Mouse (Mus musculus): ENCODE measurements around the gene Myh9. TPM values are rescaled to one million over a fixed set of nuclear protein-coding genes. Genes with fewer than 3 reads are reported as not detected.
"Not testable (repeated sequence)": the region's sequence is repeated elsewhere in the genome, so short reads cannot be mapped to it uniquely, and the experiment has no call there.

Myh9 gene
- polyA plus RNA-seq, 1 experiment from 2014 or later, result 31.8 TPM

GRCm38 (mm10) chr15:77750461-77750860 lies 91.5 kb downstream of the Myh9 start:
- Histone ChIP-seq H3K36me3 (ENCODE audit: control insufficient read depth, insufficient read depth, low read length) (no peaks in the 10 kb centered on the region), H3K9me3 (replicated peaks; ENCODE audit: control insufficient read depth, low read length) (no peaks in the 10 kb centered on the region), H3K4me3 (ENCODE audit: low read depth, low read length) (no peak overlapping the region), H3K4me1 (ENCODE audit: control insufficient read depth, insufficient read depth, low read length) (no peaks in the 10 kb centered on the region), H3K27me3 (ENCODE audit: control insufficient read depth, insufficient read depth, low read length) (no peaks in the 10 kb centered on the region; the same call in 1 of the 2 replicates), H3K27ac (ENCODE audit: low read depth, low read length) (no peak overlapping the region), H3K9ac (ENCODE audit: low read depth, low read length) (no peak overlapping the region), H3K4me2 (no peak overlapping the region)
- ATAC-seq (replicated peaks; ENCODE audit: insufficient number of reproducible peaks, low FRiP score, low TSS enrichment), result no peak
- WGBS (ENCODE audit: insufficient replicate concordance), result 22% methylated on average over 1 of the region's 1 CpGs

GRCm38 (mm10) chr15:77749717-77750116 lies 92.3 kb downstream of the Myh9 start:
- 87% methylated on average over 10 of the region's 10 CpGs for WGBS (ENCODE audit: insufficient replicate concordance)
- Histone ChIP-seq H3K36me3 (ENCODE audit: control insufficient read depth, insufficient read depth, low read length) (no peaks in the 10 kb centered on the region), H3K4me3 (ENCODE audit: low read depth, low read length) (no peak overlapping the region), H3K27ac (ENCODE audit: low read depth, low read length) (no peak overlapping the region), H3K9ac (ENCODE audit: low read depth, low read length) (no peak overlapping the region), H3K9me3 (replicated peaks; ENCODE audit: control insufficient read depth, low read length) (no peaks in the 10 kb centered on the region), H3K27me3 (ENCODE audit: control insufficient read depth, insufficient read depth, low read length) (no peaks in the 10 kb centered on the region; the same call in 1 of the 2 replicates), H3K4me1 (ENCODE audit: control insufficient read depth, insufficient read depth, low read length) (no peaks in the 10 kb centered on the region), H3K4me2 (no peak overlapping the region)
- ATAC-seq (replicated peaks; ENCODE audit: insufficient number of reproducible peaks, low FRiP score, low TSS enrichment), result no peak

- Histone ChIP-seq H3K27ac (ENCODE audit: low read depth, low read length) (no peak overlapping the region), H3K9ac (ENCODE audit: low read depth, low read length) (no peak overlapping the region), H3K27me3 (ENCODE audit: control insufficient read depth, insufficient read depth, low read length) (no peaks in the 10 kb centered on the region; the same call in 1 of the 2 replicates), H3K4me2 (no peak overlapping the region), H3K36me3 (ENCODE audit: control insufficient read depth, insufficient read depth, low read length) (no peaks in the 10 kb centered on the region), H3K4me1 (ENCODE audit: control insufficient read depth, insufficient read depth, low read length) (no peaks in the 10 kb centered on the region), H3K9me3 (replicated peaks; ENCODE audit: control insufficient read depth, low read length) (no peaks in the 10 kb centered on the region), H3K4me3 (ENCODE audit: low read depth, low read length) (no peak overlapping the region)
- 49% methylated on average over 3 of the region's 3 CpGs for WGBS (ENCODE audit: insufficient replicate concordance)
- ATAC-seq (replicated peaks; ENCODE audit: insufficient number of reproducible peaks, low FRiP score, low TSS enrichment), result no peak
These were observed 93.6 kb downstream of the Myh9 start for GRCm38 (mm10) chr15:77748414-77748813.

GRCm38 (mm10) chr15:77746326-77746725 lies 95.6 kb downstream of the Myh9 start:
- no peak overlapping the region for H3K4me3 ChIP-seq (ENCODE audit: low read depth, low read length)
- ATAC-seq (replicated peaks; ENCODE audit: insufficient number of reproducible peaks, low FRiP score, low TSS enrichment), result no peak
- no peak overlapping the region for H3K9ac ChIP-seq (ENCODE audit: low read depth, low read length)
- H3K27me3 ChIP-seq (ENCODE audit: control insufficient read depth, insufficient read depth, low read length), result no peaks in the 10 kb centered on the region; the same call in 1 of the 2 replicates
- H3K9me3 ChIP-seq (replicated peaks; ENCODE audit: control insufficient read depth, low read length), result no peaks in the 10 kb centered on the region
- 90% methylated on average over 1 of the region's 1 CpGs for WGBS (ENCODE audit: insufficient replicate concordance)
- no peaks in the 10 kb centered on the region for H3K4me1 ChIP-seq (ENCODE audit: control insufficient read depth, insufficient read depth, low read length)
- no peaks in the 10 kb centered on the region for H3K36me3 ChIP-seq (ENCODE audit: control insufficient read depth, insufficient read depth, low read length)
- H3K27ac ChIP-seq (ENCODE audit: low read depth, low read length), result no peak overlapping the region
- H3K4me2 ChIP-seq, result no peak overlapping the region

DNA sequence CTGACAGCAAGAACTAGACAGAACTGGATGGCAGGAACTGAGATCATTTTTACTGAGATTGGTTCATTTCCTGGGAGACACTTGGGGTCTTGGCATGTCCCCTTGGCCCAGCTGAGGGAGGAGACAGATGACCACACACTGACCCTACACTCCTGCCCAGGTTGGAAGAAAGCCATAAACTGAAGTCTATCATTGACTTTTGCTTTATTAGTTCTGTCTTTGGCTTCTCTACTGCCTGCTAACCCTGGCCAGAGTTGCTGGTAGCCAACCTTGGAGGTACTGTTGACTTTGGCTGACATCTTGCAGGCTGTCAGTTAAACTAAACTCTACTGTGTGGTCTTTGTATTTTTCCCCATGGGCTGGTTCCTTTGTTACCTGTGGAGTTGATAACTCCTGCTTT lies 96.9 kb downstream of the Myh9 start:
- H3K4me1 ChIP-seq (ENCODE audit: control insufficient read depth, insufficient read depth, low read length), result no peaks in the 10 kb centered on the region
- H3K27me3 ChIP-seq (ENCODE audit: control insufficient read depth, insufficient read depth, low read length), result no peaks in the 10 kb centered on the region; the same call in 1 of the 2 replicates
- H3K27ac ChIP-seq (ENCODE audit: low read depth, low read length), result no peak overlapping the region
- H3K4me3 ChIP-seq (ENCODE audit: low read depth, low read length), result no peak overlapping the region
- no peaks in the 10 kb centered on the region for H3K9me3 ChIP-seq (replicated peaks; ENCODE audit: control insufficient read depth, low read length)
- no peak for ATAC-seq (replicated peaks; ENCODE audit: insufficient number of reproducible peaks, low FRiP score, low TSS enrichment)
- no peaks in the 10 kb centered on the region for H3K36me3 ChIP-seq (ENCODE audit: control insufficient read depth, insufficient read depth, low read length)
- H3K9ac ChIP-seq (ENCODE audit: low read depth, low read length), result no peak overlapping the region
- H3K4me2 ChIP-seq, result no peak overlapping the region

- Histone ChIP-seq H3K27me3 (ENCODE audit: control insufficient read depth, insufficient read depth, low read length) (no peaks in the 10 kb centered on the region; the same call in 1 of the 2 replicates), H3K4me3 (ENCODE audit: low read depth, low read length) (no peak overlapping the region), H3K36me3 (ENCODE audit: control insufficient read depth, insufficient read depth, low read length) (no peaks in the 10 kb centered on the region), H3K4me2 (no peak overlapping the region), H3K9ac (ENCODE audit: low read depth, low read length) (no peak overlapping the region), H3K9me3 (replicated peaks; ENCODE audit: control insufficient read depth, low read length) (no peaks in the 10 kb centered on the region), H3K4me1 (ENCODE audit: control insufficient read depth, insufficient read depth, low read length) (no peaks in the 10 kb centered on the region), H3K27ac (ENCODE audit: low read depth, low read length) (no peak overlapping the region)
- 31% methylated on average over 5 of the region's 5 CpGs for WGBS (ENCODE audit: insufficient replicate concordance)
- no peak for ATAC-seq (replicated peaks; ENCODE audit: insufficient number of reproducible peaks, low FRiP score, low TSS enrichment)
These were observed 97.3 kb downstream of the Myh9 start for GRCm38 (mm10) chr15:77744632-77745031.

GRCm38 (mm10) chr15:77741556-77741955 lies 100.4 kb downstream of the Myh9 start:
- not testable (repeated sequence) for H3K36me3 ChIP-seq (ENCODE audit: control insufficient read depth, insufficient read depth, low read length); ATAC-seq (replicated peaks; ENCODE audit: insufficient number of reproducible peaks, low FRiP score, low TSS enrichment); H3K27me3 ChIP-seq (ENCODE audit: control insufficient read depth, insufficient read depth, low read length); H3K4me1 ChIP-seq (ENCODE audit: control insufficient read depth, insufficient read depth, low read length); H3K4me2 ChIP-seq; H3K4me3 ChIP-seq (ENCODE audit: low read depth, low read length); H3K9me3 ChIP-seq (replicated peaks; ENCODE audit: control insufficient read depth, low read length); H3K9ac ChIP-seq (ENCODE audit: low read depth, low read length); H3K27ac ChIP-seq (ENCODE audit: low read depth, low read length)
- 77% methylated on average over 6 of the region's 6 CpGs for WGBS (ENCODE audit: insufficient replicate concordance)

DNA sequence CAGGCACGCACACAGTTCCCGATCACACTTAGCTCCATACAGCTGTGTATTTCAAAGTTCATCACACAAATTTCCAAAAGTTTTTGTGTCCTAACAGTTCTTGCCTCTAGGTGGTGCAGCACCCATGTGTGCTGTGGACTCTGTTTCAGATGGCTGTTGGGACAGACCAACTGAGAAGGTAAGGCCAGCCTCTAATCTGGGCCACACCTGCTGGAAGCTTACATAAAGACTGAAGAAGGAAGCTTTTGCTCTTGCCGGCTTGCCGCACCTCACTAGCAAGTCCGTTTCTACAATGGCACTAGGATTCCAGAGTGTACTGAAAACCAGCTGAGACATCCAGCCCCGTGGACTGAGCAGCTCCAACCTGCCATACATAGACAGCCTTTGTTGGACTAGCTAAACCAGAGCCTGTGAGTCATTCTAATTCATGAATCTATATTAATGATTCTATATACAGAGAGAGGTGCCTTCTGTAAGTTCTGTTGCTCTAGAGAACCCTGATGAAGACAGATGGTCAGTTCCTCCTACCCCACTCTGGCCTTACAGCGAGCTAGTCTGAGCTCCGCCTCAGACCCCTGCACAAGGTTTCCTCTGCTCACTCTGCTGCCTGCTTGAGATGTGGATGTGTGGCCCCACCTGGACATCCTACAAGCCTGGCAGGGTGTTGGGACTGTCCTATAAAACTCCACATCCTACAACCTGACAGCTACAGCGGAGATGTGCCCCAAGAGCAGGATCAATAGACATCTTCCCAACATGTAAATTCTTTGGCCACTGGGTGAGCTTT lies 101.3 kb downstream of the Myh9 start:
- Histone ChIP-seq H3K36me3 (ENCODE audit: control insufficient read depth, insufficient read depth, low read length) (no peaks in the 10 kb centered on the region), H3K27ac (ENCODE audit: low read depth, low read length) (no peak overlapping the region), H3K9me3 (replicated peaks; ENCODE audit: control insufficient read depth, low read length) (no peaks in the 10 kb centered on the region), H3K4me2 (no peak overlapping the region), H3K9ac (ENCODE audit: low read depth, low read length) (no peak overlapping the region), H3K4me3 (ENCODE audit: low read depth, low read length) (no peak overlapping the region), H3K4me1 (ENCODE audit: control insufficient read depth, insufficient read depth, low read length) (no peaks in the 10 kb centered on the region), H3K27me3 (ENCODE audit: control insufficient read depth, insufficient read depth, low read length) (no peaks in the 10 kb centered on the region; the same call in 1 of the 2 replicates)
- no peak for ATAC-seq (replicated peaks; ENCODE audit: insufficient number of reproducible peaks, low FRiP score, low TSS enrichment)
- WGBS (ENCODE audit: insufficient replicate concordance), result 73% methylated on average over 9 of the region's 9 CpGs

- WGBS (ENCODE audit: insufficient replicate concordance), result 40% methylated on average over 4 of the region's 4 CpGs
- not testable (repeated sequence) for H3K4me2 ChIP-seq; H3K4me3 ChIP-seq (ENCODE audit: low read depth, low read length); H3K4me1 ChIP-seq (ENCODE audit: control insufficient read depth, insufficient read depth, low read length); H3K27ac ChIP-seq (ENCODE audit: low read depth, low read length); H3K9ac ChIP-seq (ENCODE audit: low read depth, low read length); H3K9me3 ChIP-seq (replicated peaks; ENCODE audit: control insufficient read depth, low read length); ATAC-seq (replicated peaks; ENCODE audit: insufficient number of reproducible peaks, low FRiP score, low TSS enrichment); H3K36me3 ChIP-seq (ENCODE audit: control insufficient read depth, insufficient read depth, low read length); H3K27me3 ChIP-seq (ENCODE audit: control insufficient read depth, insufficient read depth, low read length)
These were observed 108.1 kb downstream of the Myh9 start for GRCm38 (mm10) chr15:77733903-77734302.
